Mouse (Mus musculus): ENCODE data around the gene Yars. TPM values are rescaled to one million over a fixed set of nuclear protein-coding genes. Genes with fewer than 3 reads are reported as not detected.

The Yars gene
- polyA plus RNA-seq, 1 experiment from 2014 or later = 72.3 TPM

DNA sequence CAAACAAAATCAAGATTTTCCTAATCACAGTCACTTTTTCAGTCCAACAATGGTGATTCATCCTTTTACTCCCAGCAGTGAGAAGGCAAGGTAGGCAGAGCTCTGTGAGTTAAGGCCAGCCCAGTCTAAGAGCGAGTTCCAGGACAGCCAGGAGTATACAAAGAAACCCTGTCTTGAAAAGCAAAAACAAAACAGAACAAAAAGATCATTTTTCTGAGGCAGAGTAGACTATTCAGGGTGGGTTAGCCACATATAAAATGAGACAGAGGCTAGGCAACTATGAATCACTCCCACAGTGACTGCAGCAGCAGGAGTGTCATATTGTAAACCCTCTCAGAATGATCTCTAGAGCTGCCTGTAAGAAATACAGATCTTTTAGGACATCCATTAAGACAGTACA, 40.2 kb upstream of the Yars start:
- no peak for ATAC-seq (ENCODE audit: insufficient read depth, low FRiP score, low read depth)
- no peak overlapping the region for H3K4me2 ChIP-seq
- H3K27ac ChIP-seq = no peak overlapping the region
- peaks cover 11% of the 10 kb centered on the region; the same call in 1 of the 2 replicates for H3K4me1 ChIP-seq
- H3K9ac ChIP-seq = no peak overlapping the region
- 81% methylated on average over 1 of the region's 1 CpGs for WGBS
- H3K4me3 ChIP-seq (replicated peaks) = no peak overlapping the region
- H3K27me3 ChIP-seq (replicated peaks) = no peaks in the 10 kb centered on the region
- H3K36me3 ChIP-seq = peaks cover 20% of the 10 kb centered on the region; the same call in 1 of the 2 replicates
- no peaks in the 10 kb centered on the region for H3K9me3 ChIP-seq

GRCm38 (mm10) chr4:129151276-129151811, 38.2 kb upstream of the Yars start:
- Histone ChIP-seq H3K4me3 (replicated peaks) (no peak overlapping the region), H3K4me1 (0 out of 2 replicates have a peak, but pooled peaks cover 3% of the 10 kb centered on the region), H3K36me3 (peaks cover 27% of the 10 kb centered on the region; the same call in 1 of the 2 replicates), H3K9me3 (no peaks in the 10 kb centered on the region), H3K27ac (no peak overlapping the region), H3K4me2 (no peak overlapping the region), H3K27me3 (replicated peaks) (no peaks in the 10 kb centered on the region), H3K9ac (no peak overlapping the region)
- no peak for ATAC-seq (ENCODE audit: insufficient read depth, low FRiP score, low read depth)
- 69% methylated on average over 4 of the region's 4 CpGs for WGBS

- Histone ChIP-seq H3K4me2 (no peak overlapping the region), H3K4me3 (replicated peaks) (no peak overlapping the region), H3K36me3 (peaks cover 15% of the 10 kb centered on the region; the same call in 1 of the 2 replicates), H3K27ac (no peak overlapping the region), H3K9ac (no peak overlapping the region), H3K9me3 (no peaks in the 10 kb centered on the region), H3K4me1 (no peaks in the 10 kb centered on the region; the same call in 1 of the 2 replicates), H3K27me3 (replicated peaks) (no peaks in the 10 kb centered on the region)
- ATAC-seq (ENCODE audit: insufficient read depth, low FRiP score, low read depth) = no peak
- WGBS = 61% methylated on average over 5 of the region's 5 CpGs
Measured at GRCm38 (mm10) chr4:129157541-129157940, 32.0 kb upstream of the Yars start.

DNA sequence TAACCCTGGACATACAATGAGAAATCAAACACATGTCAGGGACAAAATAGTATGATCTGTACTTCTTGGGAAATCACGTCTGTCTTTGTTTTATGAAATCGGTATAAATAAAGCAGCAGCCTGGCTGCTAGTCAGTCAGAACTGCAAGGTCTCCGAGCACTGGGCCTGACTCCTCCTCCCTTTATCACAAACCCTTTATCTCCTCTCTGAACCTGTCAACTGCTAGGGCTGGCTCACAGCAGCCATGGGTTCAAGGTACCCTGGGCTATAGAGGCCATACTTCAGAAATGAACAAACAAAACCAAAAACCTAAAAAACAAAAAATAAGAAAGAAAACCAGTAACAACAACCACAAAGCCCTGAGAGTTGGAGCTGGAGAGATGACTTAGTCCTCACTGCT, 31.0 kb upstream of the Yars start:
- Histone ChIP-seq H3K4me3 (replicated peaks) (no peak overlapping the region), H3K9me3 (no peaks in the 10 kb centered on the region), H3K4me2 (no peak overlapping the region), H3K27me3 (replicated peaks) (no peaks in the 10 kb centered on the region), H3K36me3 (peaks cover 12% of the 10 kb centered on the region; the same call in 1 of the 2 replicates), H3K27ac (no peak overlapping the region), H3K9ac (no peak overlapping the region), H3K4me1 (no peaks in the 10 kb centered on the region; the same call in 1 of the 2 replicates)
- WGBS = 45% methylated on average over 3 of the region's 3 CpGs
- no peak for ATAC-seq (ENCODE audit: insufficient read depth, low FRiP score, low read depth)

DNA sequence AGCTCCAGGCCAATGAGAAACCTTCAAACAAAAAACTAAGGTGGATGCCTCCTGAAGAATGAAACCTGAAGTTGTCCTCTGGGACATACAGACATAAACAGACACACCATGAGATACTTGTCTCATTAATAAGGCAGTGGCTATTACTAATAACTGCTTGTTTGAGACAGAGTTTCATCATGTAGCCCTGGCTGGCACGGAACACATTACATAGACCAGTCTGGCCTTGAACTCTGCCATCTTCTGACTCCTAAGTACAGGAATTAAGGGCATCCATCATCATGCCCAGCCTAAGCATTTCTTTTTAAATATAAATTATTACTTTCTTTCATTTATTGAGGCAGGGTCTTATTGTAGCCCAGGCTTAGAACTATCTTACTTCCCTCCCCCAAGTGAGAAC, 28.5 kb upstream of the Yars start:
- Histone ChIP-seq H3K4me2 (no peak overlapping the region), H3K9ac (no peak overlapping the region), H3K27ac (no peak overlapping the region), H3K36me3 (0 out of 2 replicates have a peak, but pooled peaks cover 8% of the 10 kb centered on the region), H3K4me1 (no peaks in the 10 kb centered on the region; the same call in 1 of the 2 replicates), H3K4me3 (replicated peaks) (no peak overlapping the region), H3K9me3 (no peaks in the 10 kb centered on the region), H3K27me3 (replicated peaks) (no peaks in the 10 kb centered on the region)
- 90% methylated on average over 1 of the region's 1 CpGs for WGBS
- ATAC-seq (ENCODE audit: insufficient read depth, low FRiP score, low read depth) = no peak

- ATAC-seq (ENCODE audit: insufficient read depth, low FRiP score, low read depth) = no peak
- H3K36me3 ChIP-seq = 0 out of 2 replicates have a peak, but pooled peaks cover 8% of the 10 kb centered on the region
- no peak overlapping the region for H3K9ac ChIP-seq
- H3K4me2 ChIP-seq = no peak overlapping the region
- no peak overlapping the region for H3K27ac ChIP-seq
- H3K9me3 ChIP-seq = no peaks in the 10 kb centered on the region
- no peaks in the 10 kb centered on the region; the same call in 1 of the 2 replicates for H3K4me1 ChIP-seq
- H3K27me3 ChIP-seq (replicated peaks) = no peaks in the 10 kb centered on the region
- H3K4me3 ChIP-seq (replicated peaks) = no peak overlapping the region
- 82% methylated on average over 4 of the region's 4 CpGs for WGBS
Measured at GRCm38 (mm10) chr4:129161581-129162255, 27.8 kb upstream of the Yars start.

DNA sequence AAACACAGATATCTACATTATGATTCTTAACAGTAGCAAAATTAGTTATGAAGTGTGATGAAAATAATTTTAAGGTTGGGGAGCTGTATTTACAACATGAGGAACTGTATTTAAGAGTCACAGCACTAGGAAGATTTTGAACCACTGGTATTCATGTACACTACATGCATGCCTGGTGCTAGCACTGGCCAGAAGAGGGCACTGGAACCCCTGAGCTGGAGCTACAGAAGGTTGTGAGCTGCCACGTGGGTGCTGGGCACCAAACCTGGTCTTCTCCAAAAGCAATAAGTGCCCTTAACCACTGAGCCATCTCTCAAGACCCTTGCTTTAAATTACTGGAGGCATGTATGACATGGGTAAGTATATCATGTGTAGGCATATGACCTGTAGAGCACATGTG, 17.0 kb upstream of the Yars start:
- no peaks in the 10 kb centered on the region for H3K4me1 ChIP-seq
- H3K4me2 ChIP-seq = no peak overlapping the region
- H3K27ac ChIP-seq = no peak overlapping the region
- WGBS = 78% methylated on average over 1 of the region's 1 CpGs
- ATAC-seq (ENCODE audit: insufficient read depth, low FRiP score, low read depth) = no peak
- no peak overlapping the region for H3K9ac ChIP-seq
- no peaks in the 10 kb centered on the region for H3K27me3 ChIP-seq (replicated peaks)
- no peaks in the 10 kb centered on the region for H3K9me3 ChIP-seq
- no peak overlapping the region for H3K4me3 ChIP-seq (replicated peaks)
- peaks cover 33% of the 10 kb centered on the region for H3K36me3 ChIP-seq

- no peak for ATAC-seq (ENCODE audit: insufficient read depth, low FRiP score, low read depth)
- Histone ChIP-seq H3K9me3 (no peaks in the 10 kb centered on the region), H3K4me3 (replicated peaks) (no peak overlapping the region), H3K27ac (no peak overlapping the region), H3K4me2 (no peak overlapping the region), H3K4me1 (no peaks in the 10 kb centered on the region), H3K27me3 (replicated peaks) (no peaks in the 10 kb centered on the region), H3K9ac (no peak overlapping the region), H3K36me3 (peaks cover 8% of the 10 kb centered on the region; the same call in 1 of the 2 replicates)
- 60% methylated on average over 1 of the region's 1 CpGs for WGBS
Measured at GRCm38 (mm10) chr4:129179560-129179959, 10.0 kb upstream of the Yars start.

DNA sequence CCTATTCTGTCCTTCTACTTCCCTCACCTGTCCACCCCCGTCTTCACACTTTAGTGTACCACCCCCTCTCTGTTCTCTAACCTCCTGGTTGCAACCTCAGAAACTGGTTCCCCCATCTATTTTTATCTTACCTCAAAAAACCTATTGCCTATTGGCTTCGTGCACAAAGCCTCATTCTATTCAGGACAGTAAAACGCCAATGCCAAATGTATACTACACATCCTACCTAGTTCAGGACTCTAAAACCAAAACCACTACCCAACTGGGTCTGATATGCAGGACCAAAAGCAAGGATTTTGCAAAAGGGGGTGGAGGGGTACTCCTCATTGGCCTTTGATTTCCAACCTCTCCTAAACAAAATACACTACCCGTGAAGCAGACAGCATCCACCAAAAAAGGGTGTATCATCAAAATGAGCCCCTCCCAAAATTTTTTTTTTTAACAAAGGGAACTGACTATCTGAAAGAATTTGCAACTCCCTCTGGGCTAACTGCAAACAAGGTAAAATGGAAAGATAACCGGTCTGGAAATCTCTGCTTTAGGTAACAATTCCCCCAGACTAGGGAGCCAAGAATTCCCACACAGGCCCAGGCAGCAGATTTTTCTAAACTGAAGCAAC, 1.4 kb upstream of the Yars start:
- Histone ChIP-seq H3K4me2 (peak overlapping the region; percentile 69), H3K9ac (peak overlapping the region; percentile 71; the same call in 1 of the 2 replicates), H3K27ac (peak overlapping the region; percentile 81; the same call in 1 of the 2 replicates), H3K4me3 (replicated peaks) (peak overlapping the region; percentile 92), H3K36me3 (no peaks in the 10 kb centered on the region), H3K27me3 (replicated peaks) (no peaks in the 10 kb centered on the region), H3K4me1 (peaks cover 12% of the 10 kb centered on the region), H3K9me3 (no peaks in the 10 kb centered on the region)
- no peak for ATAC-seq (ENCODE audit: insufficient read depth, low FRiP score, low read depth)
- 34% methylated on average over 5 of the region's 5 CpGs for WGBS

- peaks cover 12% of the 10 kb centered on the region for H3K4me1 ChIP-seq
- peak overlapping the region; percentile 92 for H3K4me3 ChIP-seq (replicated peaks)
Measured at GRCm38 (mm10) chr4:129188803-129189541, 588 bp upstream of the Yars start.

DNA sequence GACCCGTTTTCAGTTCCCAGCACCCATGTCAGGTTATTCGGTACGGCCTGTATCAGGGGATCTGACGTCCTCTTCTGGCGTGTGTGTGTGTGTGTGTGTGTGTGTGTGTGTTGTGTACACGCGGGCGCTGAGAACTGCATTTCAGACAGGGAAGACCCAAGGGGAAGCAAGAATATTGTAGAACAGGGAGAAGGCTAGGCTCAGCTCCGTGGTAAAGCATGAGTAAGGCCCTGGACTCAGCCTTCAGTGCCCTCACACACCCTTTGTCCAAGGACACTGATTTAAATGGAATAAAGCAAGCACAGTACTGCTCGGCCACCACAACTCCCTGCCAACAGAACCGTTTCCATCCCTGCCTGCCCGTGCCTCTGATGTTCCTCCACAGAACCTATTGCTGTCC, 978 bp downstream of the Yars start:
- no peaks in the 10 kb centered on the region for H3K36me3 ChIP-seq
- H3K4me1 ChIP-seq = peaks cover 12% of the 10 kb centered on the region
- H3K9ac ChIP-seq = peak overlapping the region; percentile 67; the same call in 1 of the 2 replicates
- H3K4me2 ChIP-seq = peak overlapping the region; percentile 65
- H3K27me3 ChIP-seq (replicated peaks) = no peaks in the 10 kb centered on the region
- ATAC-seq (ENCODE audit: insufficient read depth, low FRiP score, low read depth) = no peak
- WGBS = 2% methylated on average over 12 of the region's 12 CpGs
- peak overlapping the region; percentile 89 for H3K27ac ChIP-seq
- H3K4me3 ChIP-seq (replicated peaks) = peak overlapping the region; percentile 92
- no peaks in the 10 kb centered on the region for H3K9me3 ChIP-seq

More at GRCm38 (mm10) chr4:129188803-129189541, 588 bp upstream of the Yars start:
- no peaks in the 10 kb centered on the region for H3K36me3 ChIP-seq
- ATAC-seq (ENCODE audit: insufficient read depth, low FRiP score, low read depth) = peak; percentile 11; the same call in 1 of the 2 replicates
- H3K27me3 ChIP-seq (replicated peaks) = no peaks in the 10 kb centered on the region
- H3K27ac ChIP-seq = peak overlapping the region; percentile 81
- H3K9me3 ChIP-seq = no peaks in the 10 kb centered on the region
- under 1% methylated on average over 66 of the region's 74 CpGs for WGBS
- H3K9ac ChIP-seq = peak overlapping the region; percentile 71
- peak overlapping the region; percentile 69 for H3K4me2 ChIP-seq

Data from stomach, embryonic 15.5 days (tissue).